Mouse (Mus musculus) lung, postnatal 36 days (tissue): ENCODE measurements around the gene Syn1.

ENCODE experiments used
- DNase-seq: peaks from one replicate; pipeline ENCODE4 v3.0.0; 2022; ENCODE audit warnings: mixed read lengths

Gene Syn1

GRCm38 (mm10) chrX:20862105-20863065 is 58.4 kb downstream of the Syn1 start:
- no peak for DNase-seq

GRCm38 (mm10) chrX:20861453-20862104 is 59.2 kb downstream of the Syn1 start:
- no peak for DNase-seq

- DNase-seq: no peak
Measured at GRCm38 (mm10) chrX:20853794-20854193, 67.0 kb downstream of the Syn1 start.

GRCm38 (mm10) chrX:20848256-20848984 is 72.4 kb downstream of the Syn1 start:
- peak; percentile 97 for DNase-seq

GRCm38 (mm10) chrX:20847816-20848215 is 73.0 kb downstream of the Syn1 start:
- no peak for DNase-seq

GRCm38 (mm10) chrX:20847232-20847631 is 73.6 kb downstream of the Syn1 start:
- no peak for DNase-seq

- DNase-seq: peak; percentile 61
Measured at GRCm38 (mm10) chrX:20828934-20829333, 91.9 kb downstream of the Syn1 start.

GRCm38 (mm10) chrX:20819708-20820426 is 100.9 kb downstream of the Syn1 start:
- peak; percentile 85 for DNase-seq

GRCm38 (mm10) chrX:20819204-20819628 is 101.6 kb downstream of the Syn1 start:
- DNase-seq: peak; percentile 89

GRCm38 (mm10) chrX:20816974-20817373 is 103.8 kb downstream of the Syn1 start:
- DNase-seq: peak; percentile 55
